Mouse (Mus musculus) lung, embryonic 15.5 days (tissue): ENCODE measurements at regions not wholly inside any gene's neighbourhood (a gene's known extent, or its start where the extent isn't known, plus 50 kb on each side); places are given as distances from the start of the nearest gene placed in this dataset.
A peak's percentile ranks its signal among the peaks of the same experiment; 100 is the strongest.
"Not testable (repeated sequence)": the region's sequence is repeated elsewhere in the genome, so short reads cannot be mapped to it uniquely, and the experiment has no call there.

ENCODE experiments used
- ATAC-seq: fragments of 200-750 bp; cut with Nextera tagmentation; 2 replicates; pipeline ENCODE4 v1.8.0; 2017; ENCODE audit warnings: moderate number of reproducible peaks, borderline replicate concordance; ENCODE audit not compliant: low FRiP score, low TSS enrichment; ENCODE audit errors: extremely low read depth
- H3K27ac ChIP-seq: fragments of 300-500 bp; sonication (generic); 2 replicates; pipeline ENCODE4 v1.5.1; 2015; ENCODE audit warnings: moderate library complexity, mild to moderate bottlenecking, inconsistent platforms
- H3K27me3 ChIP-seq: fragments of 300-500 bp; sonication (generic); 2 replicates; pipeline ENCODE4 v1.6.1; 2015; ENCODE audit warnings: inconsistent platforms
- H3K36me3 ChIP-seq: fragments of 300-500 bp; sonication (generic); 2 replicates; pipeline ENCODE4 v1.6.1; 2015; ENCODE audit warnings: inconsistent platforms
- H3K4me1 ChIP-seq: fragments of 300-500 bp; sonication (generic); 2 replicates; pipeline ENCODE4 v1.6.1; 2015; ENCODE audit warnings: inconsistent platforms
- H3K4me2 ChIP-seq: fragments of 300-500 bp; sonication (generic); 2 replicates; pipeline ENCODE4 v1.6.1; 2015; ENCODE audit warnings: inconsistent platforms, mild to moderate bottlenecking, moderate library complexity
- H3K4me3 ChIP-seq: fragments of 300-500 bp; sonication (generic); 2 replicates; pipeline ENCODE4 v1.5.1; 2015; ENCODE audit warnings: mild to moderate bottlenecking, inconsistent platforms
- H3K9ac ChIP-seq: fragments of 300-500 bp; sonication (generic); 2 replicates; pipeline ENCODE4 v1.6.1; 2015; ENCODE audit warnings: inconsistent platforms
- H3K9me3 ChIP-seq: fragments of 300-500 bp; sonication (generic); 2 replicates; pipeline ENCODE4 v1.6.1; 2016; ENCODE audit warnings: inconsistent platforms
- WGBS: fragments of 180-500 bp; shearing (Covaris S2); methylation state at CpG from one replicate; pipeline ENCODE4 v1.1.7; 2015; 5-methylcytosine and 5-hydroxymethylcytosine counted together

DNA sequence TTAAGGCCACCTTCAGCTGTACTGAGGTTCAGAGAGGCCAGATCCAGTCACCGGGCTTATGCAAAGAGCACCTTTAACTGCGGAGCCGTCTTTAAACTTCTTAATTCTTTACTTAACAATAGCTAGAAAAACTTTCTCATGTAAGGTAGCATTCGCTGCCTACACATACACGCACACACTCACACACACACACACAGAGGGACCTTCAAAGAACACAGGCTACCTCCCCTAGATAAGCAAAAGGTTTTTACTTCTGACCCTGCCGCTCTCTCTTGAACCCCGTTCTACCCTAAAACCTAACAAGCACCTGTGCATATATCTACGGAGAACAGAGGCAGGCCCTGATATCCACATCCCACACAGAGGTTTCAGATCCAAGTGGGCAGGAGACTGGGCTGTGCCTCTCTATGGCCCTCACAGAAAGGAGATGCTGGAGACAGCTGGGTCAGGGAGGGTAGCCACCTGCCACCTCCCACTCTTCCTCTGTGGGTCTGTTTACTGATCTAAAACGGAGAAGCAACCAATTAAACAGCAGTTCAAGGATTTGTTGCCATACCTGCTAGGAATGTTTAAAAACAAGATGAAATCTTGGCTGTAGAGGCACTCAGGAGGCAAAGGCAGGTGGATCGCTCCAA, 81.2 kb downstream of the Tomm20 start:
- WGBS = 68% methylated on average over 10 of the region's 10 CpGs
- Histone ChIP-seq H3K36me3 (no peaks in the 10 kb centered on the region), H3K4me3 (no peak overlapping the region), H3K9ac (no peak overlapping the region), H3K27ac (no peak overlapping the region), H3K4me2 (no peak overlapping the region), H3K4me1 (0 out of 2 replicates have a peak, but pooled peaks cover 7% of the 10 kb centered on the region), H3K27me3 (no peaks in the 10 kb centered on the region), H3K9me3 (no peaks in the 10 kb centered on the region)
- no peak for ATAC-seq

DNA sequence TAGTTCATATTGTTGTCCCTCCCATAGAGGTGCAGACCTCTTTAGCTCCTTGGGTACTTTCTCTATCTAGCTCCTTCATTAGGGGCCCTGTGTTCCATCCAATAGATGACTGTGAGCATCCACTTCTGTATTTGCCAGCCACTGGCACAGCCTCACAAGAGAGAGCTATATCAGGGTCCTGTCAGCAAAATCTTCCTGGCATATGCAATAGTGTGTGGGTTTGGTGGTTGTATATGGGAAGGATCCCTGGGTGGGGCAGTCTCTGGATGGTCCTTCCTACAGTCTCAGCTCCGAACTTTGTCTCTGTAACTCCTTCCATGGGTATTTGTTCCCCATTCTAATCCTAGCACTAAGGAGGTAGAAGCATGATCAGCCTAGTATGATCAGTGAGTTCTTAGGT, 82.0 kb downstream of the Tomm20 start:
- not testable (repeated sequence) for H3K9ac ChIP-seq, H3K36me3 ChIP-seq, H3K9me3 ChIP-seq, ATAC-seq, H3K4me2 ChIP-seq, H3K4me3 ChIP-seq, H3K27ac ChIP-seq, H3K27me3 ChIP-seq, H3K4me1 ChIP-seq
- WGBS = 82% methylated on average over 1 of the region's 1 CpGs

DNA sequence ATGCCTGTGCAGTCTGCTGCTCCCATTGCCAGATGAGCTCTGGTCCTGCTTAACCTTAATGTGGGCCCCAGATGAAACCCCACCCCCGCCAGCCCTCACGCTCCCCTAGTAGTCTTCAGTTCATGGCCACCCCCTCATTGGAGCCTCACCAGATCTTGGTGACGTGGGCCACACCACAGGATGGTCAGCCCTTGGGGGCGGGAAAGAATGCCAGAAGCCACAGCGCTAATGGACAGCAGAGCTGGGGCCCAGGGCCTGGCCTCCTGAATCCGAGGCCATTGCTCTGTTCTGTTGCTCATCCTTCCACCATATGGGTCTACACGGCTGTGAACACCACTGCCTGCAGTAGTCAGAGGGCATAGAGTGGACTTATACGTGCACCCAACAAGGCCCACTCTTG, 83.9 kb downstream of the Tomm20 start:
- Histone ChIP-seq H3K9me3 (no peaks in the 10 kb centered on the region), H3K9ac (no peak overlapping the region), H3K27me3 (no peaks in the 10 kb centered on the region), H3K4me1 (no peaks in the 10 kb centered on the region), H3K27ac (no peak overlapping the region), H3K4me2 (no peak overlapping the region), H3K4me3 (no peak overlapping the region), H3K36me3 (no peaks in the 10 kb centered on the region)
- WGBS = 92% methylated on average over 8 of the region's 8 CpGs
- no peak for ATAC-seq

DNA sequence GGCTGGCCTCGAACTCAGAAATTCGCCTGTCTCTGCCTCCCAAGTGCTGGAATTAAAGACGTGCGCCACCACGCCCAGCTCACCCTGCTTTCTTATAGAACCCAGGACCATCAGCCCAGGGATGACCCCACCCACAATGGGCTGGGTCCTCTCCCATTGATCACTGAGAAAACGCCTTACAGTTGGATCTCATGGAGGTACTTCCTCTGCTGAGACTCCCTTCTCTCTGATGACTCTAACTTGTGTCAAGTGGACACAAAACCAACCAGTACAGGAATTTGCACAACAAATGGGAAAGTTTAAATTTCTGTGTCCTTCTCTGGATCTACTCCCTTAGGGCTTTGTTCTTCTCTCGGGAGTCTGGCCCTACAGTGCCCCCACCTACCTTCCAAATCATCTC, 85.0 kb downstream of the Tomm20 start:
- no peak for ATAC-seq
- H3K4me2 ChIP-seq = no peak overlapping the region
- no peak overlapping the region for H3K27ac ChIP-seq
- WGBS = 88% methylated on average over 7 of the region's 7 CpGs
- H3K9me3 ChIP-seq = no peaks in the 10 kb centered on the region
- H3K36me3 ChIP-seq = no peaks in the 10 kb centered on the region
- H3K4me1 ChIP-seq = no peaks in the 10 kb centered on the region
- no peak overlapping the region for H3K9ac ChIP-seq
- no peak overlapping the region for H3K4me3 ChIP-seq
- H3K27me3 ChIP-seq = no peaks in the 10 kb centered on the region

DNA sequence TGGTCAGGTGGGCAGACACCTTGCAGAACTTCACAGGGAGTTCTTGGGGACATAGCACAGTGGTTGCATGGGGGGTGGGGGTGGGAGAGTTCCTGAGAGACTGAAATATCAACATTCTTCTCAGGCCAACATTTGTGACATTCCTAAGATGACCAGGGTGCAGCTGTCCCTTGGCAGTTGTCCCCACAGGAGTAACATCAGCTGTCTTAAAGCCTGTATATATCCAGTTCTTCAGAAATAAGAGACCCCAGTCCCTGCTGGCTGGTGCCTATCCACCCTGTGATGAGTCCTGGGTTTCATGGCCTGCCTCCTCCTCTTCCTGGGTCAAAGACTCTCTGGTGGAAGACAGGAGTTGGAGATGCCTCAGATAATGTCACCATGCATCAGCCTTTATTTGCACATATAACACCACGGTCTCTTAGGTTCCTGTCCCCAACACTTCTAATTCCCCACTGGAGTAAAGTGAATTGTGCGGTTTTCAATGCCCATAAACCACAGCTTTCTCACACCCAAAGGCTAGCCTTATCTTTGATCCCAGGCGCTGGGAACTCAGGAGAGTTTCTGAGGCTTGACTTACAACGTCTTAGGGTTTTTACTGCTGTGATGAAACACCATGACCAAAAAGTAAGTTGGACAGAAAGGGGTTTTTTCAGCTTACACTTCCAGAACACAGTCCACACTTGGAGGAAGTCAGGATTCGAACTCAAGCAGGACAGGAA, 85.8 kb downstream of the Tomm20 start:
- H3K36me3 ChIP-seq = no peaks in the 10 kb centered on the region
- no peaks in the 10 kb centered on the region for H3K27me3 ChIP-seq
- no peak overlapping the region for H3K27ac ChIP-seq
- no peak overlapping the region for H3K9ac ChIP-seq
- no peak for ATAC-seq
- H3K4me2 ChIP-seq = no peak overlapping the region
- H3K4me3 ChIP-seq = no peak overlapping the region
- no peaks in the 10 kb centered on the region for H3K9me3 ChIP-seq
- no peaks in the 10 kb centered on the region for H3K4me1 ChIP-seq
- WGBS = 82% methylated on average over 5 of the region's 5 CpGs

DNA sequence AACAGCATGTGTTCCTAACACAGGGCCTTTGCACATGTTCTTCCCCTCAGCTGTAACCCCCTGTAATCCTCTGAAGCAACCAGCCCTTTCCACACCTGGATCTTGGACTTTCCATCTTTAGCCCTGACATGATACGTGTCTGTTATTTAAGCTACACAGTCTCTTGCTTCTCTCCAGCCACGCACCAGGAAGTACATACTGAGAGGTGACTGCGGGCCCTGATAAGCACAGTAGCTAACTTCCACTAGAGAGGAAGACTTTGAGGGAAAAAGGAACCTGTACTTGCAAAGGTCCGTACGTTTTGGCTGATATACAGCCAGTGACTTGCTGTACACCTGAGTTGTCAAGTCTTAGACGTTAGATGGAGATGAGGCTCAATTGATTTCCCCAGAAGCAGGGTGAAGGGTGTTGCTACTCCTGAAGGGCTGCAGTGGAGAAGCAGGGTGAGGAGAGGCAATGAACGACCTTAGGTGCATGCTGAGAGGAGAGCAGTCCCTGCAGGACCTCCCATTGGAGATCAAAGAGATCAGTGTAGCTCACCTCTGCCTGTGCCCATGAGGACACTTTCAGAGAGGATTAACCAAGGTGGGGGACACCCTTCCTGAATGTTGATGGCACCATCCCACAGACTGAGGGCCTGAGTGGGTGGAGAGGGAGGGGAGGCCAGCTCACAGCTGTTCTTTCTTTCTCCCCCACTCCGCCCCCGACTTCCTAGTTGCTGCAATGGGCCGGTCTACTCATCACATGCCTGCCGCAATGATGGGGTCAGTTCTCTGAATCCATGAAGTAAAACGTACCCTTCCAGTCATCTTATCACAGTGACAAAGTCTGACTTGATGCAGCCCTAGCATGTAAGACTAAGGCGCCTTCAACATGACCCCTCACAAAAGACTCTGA, 88.1 kb downstream of the Tomm20 start:
- no peak overlapping the region for H3K4me2 ChIP-seq
- H3K36me3 ChIP-seq = no peaks in the 10 kb centered on the region
- H3K9ac ChIP-seq = no peak overlapping the region
- no peak overlapping the region for H3K4me3 ChIP-seq
- H3K27me3 ChIP-seq = no peaks in the 10 kb centered on the region
- 68% methylated on average over 13 of the region's 13 CpGs for WGBS
- H3K9me3 ChIP-seq = no peaks in the 10 kb centered on the region
- H3K27ac ChIP-seq = no peak overlapping the region
- H3K4me1 ChIP-seq = peaks cover 13% of the 10 kb centered on the region
- no peak for ATAC-seq

DNA sequence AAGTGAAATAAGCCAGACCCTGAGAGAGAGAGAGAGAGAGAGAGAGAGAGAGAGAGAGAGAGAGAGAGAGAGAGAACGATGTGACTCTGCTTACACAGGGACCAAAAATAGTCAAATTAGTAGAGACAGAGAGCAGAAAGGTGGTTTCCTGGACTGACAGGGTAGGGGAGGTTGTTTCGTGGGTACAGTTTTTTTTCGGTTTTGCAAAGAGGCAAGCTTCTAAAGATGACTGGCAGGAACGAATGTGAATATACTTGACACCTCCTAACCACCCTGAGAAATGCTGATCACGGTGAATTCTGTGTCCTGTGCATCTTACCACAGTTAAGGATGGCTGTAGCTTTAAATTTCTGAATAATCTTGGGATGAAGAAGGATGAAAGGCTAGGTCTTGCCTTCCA, 89.7 kb downstream of the Tomm20 start:
- Histone ChIP-seq H3K27me3 (no peaks in the 10 kb centered on the region), H3K4me1 (peaks cover 13% of the 10 kb centered on the region), H3K36me3 (no peaks in the 10 kb centered on the region), H3K9me3 (no peaks in the 10 kb centered on the region), H3K4me2 (no peak overlapping the region), H3K4me3 (no peak overlapping the region), H3K9ac (no peak overlapping the region), H3K27ac (no peak overlapping the region)
- 57% methylated on average over 5 of the region's 5 CpGs for WGBS
- no peak for ATAC-seq

DNA sequence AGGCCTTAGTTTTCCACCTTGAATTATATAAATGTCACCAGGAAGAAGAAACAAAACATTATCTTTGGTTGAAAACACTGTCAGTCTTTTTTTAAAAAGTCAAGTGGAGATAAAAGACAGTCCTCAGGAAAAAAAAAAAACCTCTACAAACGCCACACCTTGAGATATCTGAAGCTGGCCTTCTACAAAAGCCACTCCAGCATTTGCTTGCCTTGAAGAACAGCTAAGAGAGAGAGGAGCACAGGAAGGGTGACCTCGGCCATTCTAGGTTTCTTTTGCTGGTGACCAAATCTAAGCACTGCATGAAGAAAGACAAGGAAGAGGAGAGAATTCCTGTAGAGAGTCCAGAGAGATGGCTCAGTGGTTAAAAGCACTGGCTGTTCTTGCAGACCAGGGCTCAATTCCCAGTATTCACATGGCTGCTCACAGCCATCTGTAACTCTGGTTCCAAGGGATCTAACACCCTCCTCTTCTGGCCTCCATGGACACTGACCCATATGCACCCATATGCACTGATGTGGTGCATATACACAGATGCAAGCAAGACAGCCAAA, 90.5 kb downstream of the Tomm20 start:
- H3K4me1 ChIP-seq = peaks cover 17% of the 10 kb centered on the region
- WGBS = 59% methylated on average over 2 of the region's 2 CpGs
- H3K9ac ChIP-seq = no peak overlapping the region
- H3K27ac ChIP-seq = no peak overlapping the region
- no peak overlapping the region for H3K4me2 ChIP-seq
- no peak overlapping the region for H3K4me3 ChIP-seq
- H3K27me3 ChIP-seq = no peaks in the 10 kb centered on the region
- no peaks in the 10 kb centered on the region for H3K9me3 ChIP-seq
- no peaks in the 10 kb centered on the region for H3K36me3 ChIP-seq
- ATAC-seq = no peak

DNA sequence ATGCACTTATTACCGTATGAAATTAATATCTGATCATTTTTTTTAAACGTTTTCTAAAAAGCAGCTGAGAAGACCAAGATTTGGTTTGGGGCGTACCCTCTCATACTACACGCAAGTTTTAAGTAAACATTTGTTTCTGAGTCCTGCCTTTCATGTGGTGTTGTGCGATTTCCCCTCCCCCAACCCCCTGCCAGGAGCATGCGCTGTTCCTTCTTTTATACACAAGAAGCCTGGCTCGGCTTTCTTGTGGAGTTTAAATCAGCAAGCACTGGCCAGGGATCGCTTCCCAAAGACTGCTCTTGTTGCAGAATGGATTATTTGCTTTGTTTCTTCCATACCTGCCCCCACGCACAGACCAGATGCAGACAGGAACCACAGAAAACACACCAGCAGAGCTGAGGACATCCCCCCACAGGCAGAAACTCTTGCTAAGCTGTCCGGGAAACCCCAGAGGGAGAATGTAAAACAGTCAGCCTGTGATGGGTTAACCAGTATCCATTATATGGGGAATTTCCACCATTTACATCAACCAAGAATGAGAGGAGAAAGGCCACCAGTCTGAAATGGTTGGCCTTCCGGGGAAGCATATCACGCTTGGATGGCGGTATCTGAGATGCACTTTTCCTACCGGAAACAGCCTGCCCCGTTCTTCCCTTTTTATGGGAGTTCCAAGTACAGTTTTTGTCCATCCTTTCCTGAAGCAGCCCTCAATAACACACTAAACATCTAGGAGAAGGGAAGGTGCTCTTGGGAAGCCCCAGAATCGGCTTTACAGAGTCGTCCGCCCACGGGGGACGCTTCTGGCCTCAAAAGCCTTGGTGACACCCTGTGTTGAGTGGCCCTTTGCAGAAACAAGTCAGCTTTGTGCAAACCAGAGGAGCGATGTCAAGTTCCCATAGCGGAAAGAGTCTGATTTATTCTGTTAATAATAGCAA, 91.3 kb downstream of the Tomm20 start:
- Histone ChIP-seq H3K27me3 (no peaks in the 10 kb centered on the region), H3K4me3 (no peak overlapping the region), H3K4me2 (no peak overlapping the region), H3K27ac (no peak overlapping the region; the same call in 1 of the 2 replicates), H3K9me3 (no peaks in the 10 kb centered on the region), H3K4me1 (peaks cover 25% of the 10 kb centered on the region), H3K9ac (no peak overlapping the region), H3K36me3 (no peaks in the 10 kb centered on the region)
- no peak for ATAC-seq
- 61% methylated on average over 22 of the region's 22 CpGs for WGBS

DNA sequence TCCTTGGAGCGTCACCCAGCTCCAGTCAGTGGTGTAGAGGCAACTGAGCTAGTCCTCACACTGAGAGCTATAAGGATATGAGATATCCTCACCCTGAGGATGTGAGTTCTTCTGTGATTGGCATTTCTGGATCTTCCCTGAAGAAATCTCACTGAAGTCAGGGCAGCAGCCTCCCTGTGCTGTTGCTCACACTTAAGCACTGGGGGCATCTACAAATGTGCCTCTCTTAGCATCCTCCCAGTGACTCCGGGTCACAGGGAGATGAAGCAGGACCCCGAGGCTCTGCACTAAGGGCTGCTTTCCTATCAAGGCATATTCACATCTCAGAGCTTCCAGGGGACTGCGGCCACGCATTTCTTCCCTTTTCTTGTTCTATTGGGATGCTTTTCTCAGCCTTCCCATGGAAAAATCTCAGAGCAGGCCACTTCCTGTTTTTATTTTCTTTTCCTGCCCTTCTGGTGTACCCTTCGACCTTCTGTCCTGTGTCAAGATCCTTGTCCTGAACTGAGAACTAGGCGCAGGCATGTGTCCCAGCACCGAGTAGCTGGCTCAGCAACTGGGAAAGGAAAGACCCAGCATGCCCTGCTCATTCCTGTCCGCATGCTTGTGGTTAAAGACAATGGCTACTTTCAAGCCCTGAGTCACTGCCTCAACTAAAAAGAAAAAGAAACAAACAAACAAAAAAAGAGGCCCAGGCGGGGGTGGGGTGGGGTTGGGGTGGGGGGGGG, 92.8 kb downstream of the Tomm20 start:
- no peak for ATAC-seq
- Histone ChIP-seq H3K36me3 (no peaks in the 10 kb centered on the region), H3K27me3 (no peaks in the 10 kb centered on the region), H3K27ac (peak overlapping the region; percentile 65), H3K4me2 (no peak overlapping the region), H3K9ac (no peak overlapping the region), H3K9me3 (no peaks in the 10 kb centered on the region), H3K4me1 (peaks cover 32% of the 10 kb centered on the region), H3K4me3 (no peak overlapping the region)
- 53% methylated on average over 10 of the region's 10 CpGs for WGBS

DNA sequence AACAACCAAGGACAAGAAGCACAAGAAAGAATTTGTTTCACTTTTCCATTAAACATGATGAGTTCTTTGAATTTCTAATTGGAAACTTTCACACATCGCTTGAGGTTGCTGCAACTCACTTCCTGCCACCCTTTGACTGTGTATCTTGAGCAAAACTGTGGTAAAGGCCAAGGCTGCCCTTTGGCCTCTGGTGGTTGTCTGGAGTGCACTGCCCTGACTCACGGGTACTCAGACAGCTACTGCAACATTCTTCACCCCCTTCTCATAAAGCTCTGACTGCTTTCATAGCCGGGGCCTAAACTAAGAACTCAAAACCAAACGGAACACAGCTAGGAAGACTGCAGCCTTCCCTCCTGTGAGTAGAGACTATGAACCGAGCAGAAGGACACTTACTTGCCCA, 93.5 kb downstream of the Tomm20 start:
- no peak for ATAC-seq
- no peak overlapping the region for H3K9ac ChIP-seq
- H3K4me1 ChIP-seq = peaks cover 38% of the 10 kb centered on the region
- H3K27me3 ChIP-seq = no peaks in the 10 kb centered on the region
- H3K9me3 ChIP-seq = no peaks in the 10 kb centered on the region
- H3K36me3 ChIP-seq = no peaks in the 10 kb centered on the region
- H3K4me3 ChIP-seq = no peak overlapping the region
- no peak overlapping the region for H3K4me2 ChIP-seq
- H3K27ac ChIP-seq = peak overlapping the region; percentile 65
- 51% methylated on average over 5 of the region's 5 CpGs for WGBS
